In the genomic region with DNA sequence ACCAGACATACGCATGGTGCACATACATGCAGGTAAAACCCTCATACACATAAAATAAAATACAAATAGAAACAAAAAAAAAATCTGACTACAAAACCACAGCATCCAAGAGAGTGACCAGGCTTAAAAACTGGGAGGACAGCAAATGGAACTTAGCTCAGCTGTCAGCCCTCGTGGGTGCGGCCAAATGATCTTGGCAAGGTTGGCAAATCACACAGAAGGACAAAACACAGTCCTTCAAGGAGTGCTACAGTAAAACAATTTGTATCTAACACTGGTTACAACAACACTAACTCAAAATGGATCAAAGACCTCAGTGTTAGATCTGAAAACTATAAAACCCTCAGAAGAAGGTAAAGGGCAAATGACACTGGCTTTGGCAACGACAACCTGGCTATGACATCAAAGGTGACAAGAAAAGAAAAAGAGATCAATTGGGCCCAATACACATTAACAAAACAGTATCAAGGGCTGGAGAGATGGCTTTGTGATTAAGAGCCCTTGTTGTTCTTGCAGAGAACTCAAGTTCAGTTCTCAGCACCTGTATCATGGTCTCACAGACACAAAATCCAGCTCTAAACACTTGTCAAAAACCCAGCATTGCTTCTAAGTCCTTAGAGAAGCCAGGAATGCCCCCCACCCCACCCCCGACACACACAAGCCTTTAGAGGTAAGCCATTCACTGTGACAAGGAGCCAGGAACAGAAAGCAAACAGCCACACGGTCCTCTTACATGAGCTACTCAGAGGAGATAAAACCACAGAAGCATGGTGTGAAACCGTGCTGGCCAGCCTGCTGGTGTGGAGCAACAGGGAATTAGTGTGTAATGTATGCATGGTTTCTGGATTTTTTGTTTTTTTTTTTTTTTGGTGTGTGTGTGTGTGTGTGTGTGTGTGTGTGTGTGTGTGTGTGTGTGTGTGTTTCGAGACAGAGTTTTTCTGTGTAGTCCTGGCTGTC, we compare ENCODE assay signal across 27 mouse cellular contexts. TPM values are rescaled to one million over a fixed set of nuclear protein-coding genes. Genes with fewer than 3 reads are reported as not detected.
A peak's percentile ranks its signal among the peaks of the same experiment; 100 is the strongest.
DNase-seq lines count a peak whose midpoint lies in the region; ATAC-seq and TF ChIP-seq lines count a peak whose summit lies in the region.
"Had no signal": no experiment of that assay in that cellular context is flagged by ENCODE, and none has a peak within 500 bp of the region (broad histone marks: within the 10 kb centered on the region; RNA-seq: fewer than 3 reads in every experiment).

No protein-coding gene starts in this region.

- no peak for TF ChIP-seq EP300 in stomach, postnatal 0 days (optimal IDR thresholded peaks at IDR 0.05)

- no peak overlapping the region for H3K4me2 ChIP-seq in midbrain, embryonic 11.5 days
- H3K4me2 ChIP-seq in midbrain, embryonic 15.5 days: no peak overlapping the region
- no peak overlapping the region for H3K4me2 ChIP-seq in stomach, postnatal 0 days (replicated peaks; ENCODE audit: low read depth)
- no peak overlapping the region for H3K4me2 ChIP-seq in intestine, postnatal 0 days (replicated peaks; ENCODE audit: low read depth)
- H3K4me2 ChIP-seq: forebrain, embryonic 13.5 days; heart, embryonic 15.5 days; hindbrain, embryonic 13.5 days; liver, embryonic 13.5 days; lung, embryonic 15.5 days; neural tube, embryonic 13.5 days; stomach, embryonic 15.5 days had no signal

- DNase-seq in midbrain, embryonic 11.5 days (ENCODE audit: low spot score, missing footprints): peak; percentile 74
- DNase-seq in stomach, postnatal 0 days (ENCODE audit: low spot score): no peak
- no peak for DNase-seq in layer of hippocampus, adult 2 months (ENCODE audit: low spot score in 2 of 2)
- DNase-seq: adrenal gland, adult 2 months; cerebellum, adult 8-10 months; gastrocnemius, adult 2 months; heart, postnatal 36 days; kidney, adult 8-10 months; kidney, postnatal 10 days; layer of hippocampus, postnatal 36 days; liver, embryonic 13.5 days had no signal

- 81% methylated on average over 8 of the region's 8 CpGs for WGBS in midbrain, embryonic 11.5 days
- 81% methylated on average over 8 of the region's 8 CpGs for WGBS in midbrain, embryonic 15.5 days
- 61% methylated on average over 8 of the region's 8 CpGs for WGBS in stomach, postnatal 0 days
- WGBS in intestine, postnatal 0 days: 73% methylated on average over 8 of the region's 8 CpGs

- H3K4me3 ChIP-seq in midbrain, embryonic 11.5 days (ENCODE audit: low read depth, low read length): no peak overlapping the region
- H3K4me3 ChIP-seq in midbrain, embryonic 15.5 days: no peak overlapping the region
- H3K4me3 ChIP-seq in stomach, postnatal 0 days (ENCODE audit: low read depth, low read length): no peak overlapping the region
- no peak overlapping the region for H3K4me3 ChIP-seq in layer of hippocampus, adult 2 months
- no peak overlapping the region for H3K4me3 ChIP-seq in intestine, postnatal 0 days (ENCODE audit: low read depth, low read length)
- H3K4me3 ChIP-seq: forebrain, embryonic 13.5 days; gastrocnemius, adult 2 months; heart, embryonic 15.5 days; hindbrain, embryonic 13.5 days; liver, embryonic 13.5 days; lung, embryonic 15.5 days; midbrain, embryonic 10.5 days; neural tube, embryonic 13.5 days; stomach, embryonic 15.5 days had no signal

- H3K27ac ChIP-seq in midbrain, embryonic 11.5 days (ENCODE audit: low read depth, low read length): no peak overlapping the region
- H3K27ac ChIP-seq in midbrain, embryonic 15.5 days: no peak overlapping the region
- H3K27ac ChIP-seq in stomach, postnatal 0 days (replicated peaks): peak overlapping the region; percentile 13; the same call in 1 of the 2 replicates
- no peak overlapping the region for H3K27ac ChIP-seq in layer of hippocampus, adult 2 months
- no peak overlapping the region for H3K27ac ChIP-seq in intestine, postnatal 0 days (ENCODE audit: low read depth, low read length)
- H3K27ac ChIP-seq: forebrain, embryonic 13.5 days; gastrocnemius, adult 2 months; heart, embryonic 15.5 days; hindbrain, embryonic 13.5 days; liver, embryonic 13.5 days; lung, embryonic 15.5 days; macrophage; midbrain, embryonic 10.5 days; neural tube, embryonic 13.5 days; stomach, embryonic 15.5 days had no signal

- H3K4me1 ChIP-seq in midbrain, embryonic 11.5 days (ENCODE audit: control insufficient read depth, insufficient read depth, low read length): no peaks in the 10 kb centered on the region
- H3K4me1 ChIP-seq in midbrain, embryonic 15.5 days: no peaks in the 10 kb centered on the region
- no peaks in the 10 kb centered on the region for H3K4me1 ChIP-seq in stomach, postnatal 0 days (replicated peaks; ENCODE audit: control insufficient read depth, insufficient read depth)
- 0 out of 2 replicates have a peak, but pooled peaks cover 6% of the 10 kb centered on the region for H3K4me1 ChIP-seq in intestine, postnatal 0 days (replicated peaks; ENCODE audit: control insufficient read depth, insufficient read depth, low read length)
- H3K4me1 ChIP-seq: forebrain, embryonic 13.5 days; heart, embryonic 15.5 days; hindbrain, embryonic 13.5 days; neural tube, embryonic 13.5 days; stomach, embryonic 15.5 days had no signal

- 0 out of 2 replicates have a peak, but pooled peaks have one; percentile 19 for TF ChIP-seq CTCF in stomach, postnatal 0 days (IDR thresholded peaks at IDR 0.05; ENCODE audit: low read depth)
- no peak for TF ChIP-seq CTCF in layer of hippocampus, adult 2 months (conservative IDR thresholded peaks at IDR 0.05)
- no peak for TF ChIP-seq CTCF in intestine, postnatal 0 days (IDR thresholded peaks at IDR 0.05; ENCODE audit: low read depth)

- ATAC-seq in midbrain, embryonic 11.5 days (ENCODE audit: low FRiP score): no peak
- ATAC-seq in midbrain, embryonic 15.5 days (replicated peaks): no peak
- ATAC-seq in granulocyte monocyte progenitor cell, adult 5-6 weeks (replicated peaks; ENCODE audit: poor library complexity, severe bottlenecking): 0 out of 2 replicates have a peak, but pooled peaks have one; percentile 42
- no peak for ATAC-seq in stomach, postnatal 0 days (ENCODE audit: low FRiP score, low TSS enrichment)
- ATAC-seq in intestine, postnatal 0 days: no peak
- no peak for ATAC-seq in monocyte, adult 5-6 weeks (replicated peaks; ENCODE audit: insufficient number of reproducible peaks, low FRiP score, low TSS enrichment, poor library complexity, severe bottlenecking)
- ATAC-seq: forebrain, embryonic 13.5 days; inflammation-experienced regulatory T-cells, adult 6 months; Patski had no signal

- no peaks in the 10 kb centered on the region for H3K36me3 ChIP-seq in midbrain, embryonic 11.5 days (ENCODE audit: control insufficient read depth, insufficient read depth, low read length)
- H3K36me3 ChIP-seq in midbrain, embryonic 15.5 days (replicated peaks): no peaks in the 10 kb centered on the region
- H3K36me3 ChIP-seq in stomach, postnatal 0 days (ENCODE audit: control insufficient read depth, insufficient read depth, low read length): no peaks in the 10 kb centered on the region
- no peaks in the 10 kb centered on the region for H3K36me3 ChIP-seq in intestine, postnatal 0 days (ENCODE audit: control insufficient read depth, insufficient read depth)
- H3K36me3 ChIP-seq: heart, embryonic 15.5 days; hindbrain, embryonic 13.5 days; liver, embryonic 13.5 days; lung, embryonic 15.5 days; midbrain, embryonic 10.5 days; neural tube, embryonic 13.5 days; stomach, embryonic 15.5 days had no signal

- H3K9me3 ChIP-seq in midbrain, embryonic 11.5 days (ENCODE audit: control insufficient read depth, low read length): no peaks in the 10 kb centered on the region
- no peaks in the 10 kb centered on the region for H3K9me3 ChIP-seq in midbrain, embryonic 15.5 days
- H3K9me3 ChIP-seq in stomach, postnatal 0 days (ENCODE audit: control insufficient read depth, low read length): no peaks in the 10 kb centered on the region
- H3K9me3 ChIP-seq in intestine, postnatal 0 days (ENCODE audit: control insufficient read depth): no peaks in the 10 kb centered on the region
- H3K9me3 ChIP-seq: forebrain, embryonic 13.5 days; heart, embryonic 15.5 days; hindbrain, embryonic 13.5 days; liver, embryonic 13.5 days; lung, embryonic 15.5 days; midbrain, embryonic 10.5 days; neural tube, embryonic 13.5 days; stomach, embryonic 15.5 days had no signal

- H3K27me3 ChIP-seq in midbrain, embryonic 11.5 days (ENCODE audit: control insufficient read depth, insufficient read depth, low read length): no peaks in the 10 kb centered on the region
- no peaks in the 10 kb centered on the region for H3K27me3 ChIP-seq in midbrain, embryonic 15.5 days (replicated peaks)
- H3K27me3 ChIP-seq in stomach, postnatal 0 days (ENCODE audit: control insufficient read depth, insufficient read depth, low read length): no peaks in the 10 kb centered on the region
- H3K27me3 ChIP-seq in intestine, postnatal 0 days (replicated peaks; ENCODE audit: control insufficient read depth, insufficient read depth, low read length): no peaks in the 10 kb centered on the region
- H3K27me3 ChIP-seq: forebrain, embryonic 13.5 days; heart, embryonic 15.5 days; hindbrain, embryonic 13.5 days; liver, embryonic 13.5 days; lung, embryonic 15.5 days; neural tube, embryonic 13.5 days; Patski; stomach, embryonic 15.5 days had no signal

- no peak overlapping the region for H3K9ac ChIP-seq in midbrain, embryonic 11.5 days (ENCODE audit: low read length)
- H3K9ac ChIP-seq in midbrain, embryonic 15.5 days: no peak overlapping the region
- H3K9ac ChIP-seq in stomach, postnatal 0 days (ENCODE audit: low read length): no peak overlapping the region
- H3K9ac ChIP-seq in intestine, postnatal 0 days (ENCODE audit: low read depth, low read length): no peak overlapping the region
- H3K9ac ChIP-seq: forebrain, embryonic 13.5 days; heart, embryonic 15.5 days; hindbrain, embryonic 13.5 days; liver, embryonic 13.5 days; lung, embryonic 15.5 days; neural tube, embryonic 13.5 days; stomach, embryonic 15.5 days had no signal

RNA-seq across cellular contexts. Expression of a gene that starts 14.8 kb away (rescaled TPM):
- polyA plus RNA-seq in midbrain, embryonic 11.5 days (2014; fragmentation: Nextera tagmentation; extraction: Ambion mirVana): 6.3 and 6.8 TPM in 2 replicates
- polyA plus RNA-seq in midbrain, embryonic 15.5 days (2015; fragmentation: Nextera tagmentation; extraction: Ambion mirVana): 7.3 TPM in 2 replicates
- 2.4 and 3.8 TPM in 2 replicates for total RNA-seq in granulocyte monocyte progenitor cell, adult 5-6 weeks (2014; fragmentation: Nextera tagmentation)
- 1.3 and 1.5 TPM in 2 replicates for total RNA-seq in granulocyte monocyte progenitor cell, adult 5-6 weeks (2017)
- 16.6 and 20.2 TPM in 2 replicates for polyA plus RNA-seq in stomach, postnatal 0 days (2015; fragmentation: Nextera tagmentation; extraction: Ambion mirVana)
- 10 to 100 TPM; 77.1 TPM for total RNA-seq in layer of hippocampus, adult 2 months (2021)
- 18.0 and 18.4 TPM in 2 replicates for polyA plus RNA-seq in intestine, postnatal 0 days (2015; fragmentation: Nextera tagmentation; extraction: Ambion mirVana)
- total RNA-seq in monocyte, adult 5-6 weeks (2017): 16.5 to 33.7 TPM (median 17.8 TPM) in 3 replicates

RNA-seq across cellular contexts. Expression of a gene that starts 50.3 kb away (rescaled TPM):
- polyA plus RNA-seq in midbrain, embryonic 11.5 days (2014; fragmentation: Nextera tagmentation; extraction: Ambion mirVana): 103 and 110 TPM in 2 replicates
- 145 and 150 TPM in 2 replicates for polyA plus RNA-seq in midbrain, embryonic 15.5 days (2015; fragmentation: Nextera tagmentation; extraction: Ambion mirVana)
- total RNA-seq in granulocyte monocyte progenitor cell, adult 5-6 weeks (2014; fragmentation: Nextera tagmentation): 93.4 and 126 TPM in 2 replicates
- 32.8 and 33.4 TPM in 2 replicates for total RNA-seq in granulocyte monocyte progenitor cell, adult 5-6 weeks (2017)
- 87.5 and 91.8 TPM in 2 replicates for polyA plus RNA-seq in stomach, postnatal 0 days (2015; fragmentation: Nextera tagmentation; extraction: Ambion mirVana)
- total RNA-seq in layer of hippocampus, adult 2 months (2021): 10 to 100 TPM; 77.6 to 84.0 TPM
- polyA plus RNA-seq in intestine, postnatal 0 days (2015; fragmentation: Nextera tagmentation; extraction: Ambion mirVana): 120 and 124 TPM in 2 replicates
- 17.1 to 48.6 TPM (median 38.2 TPM) in 3 replicates for total RNA-seq in monocyte, adult 5-6 weeks (2017)

RNA-seq across cellular contexts. Expression of a gene that starts 54.3 kb away (rescaled TPM):
- polyA plus RNA-seq in midbrain, embryonic 11.5 days (2014; fragmentation: Nextera tagmentation; extraction: Ambion mirVana): 2.0 and 2.1 TPM in 2 replicates
- polyA plus RNA-seq in midbrain, embryonic 15.5 days (2015; fragmentation: Nextera tagmentation; extraction: Ambion mirVana): 11.3 and 11.8 TPM in 2 replicates
- total RNA-seq in granulocyte monocyte progenitor cell, adult 5-6 weeks (2014; fragmentation: Nextera tagmentation): 1.8 TPM in 1 of 2 replicates, not detected in the other
- total RNA-seq in granulocyte monocyte progenitor cell, adult 5-6 weeks (2017): not detected in 2 replicates
- polyA plus RNA-seq in stomach, postnatal 0 days (2015; fragmentation: Nextera tagmentation; extraction: Ambion mirVana): 0.08 and 0.18 TPM in 2 replicates
- total RNA-seq in layer of hippocampus, adult 2 months (2021): 1 to 10 TPM; 4.4 to 5.0 TPM
- not detected in 2 replicates for polyA plus RNA-seq in intestine, postnatal 0 days (2015; fragmentation: Nextera tagmentation; extraction: Ambion mirVana)
- total RNA-seq in monocyte, adult 5-6 weeks (2017): 2.5 TPM in 1 of 3 replicates, not detected in the others
- total RNA-seq: gastrocnemius, adult 2 months; gastrocnemius, postnatal 4 days had no signal
- polyA plus RNA-seq: heart, embryonic 15.5 days; inflammation-experienced regulatory T-cells, adult 6 months; liver, embryonic 13.5 days; macrophage had no signal

RNA-seq across cellular contexts. Expression of a gene that starts 55.2 kb away (rescaled TPM):
- polyA plus RNA-seq in midbrain, embryonic 11.5 days (2014; fragmentation: Nextera tagmentation; extraction: Ambion mirVana): 0.25 and 0.49 TPM in 2 replicates
- 0.60 and 0.86 TPM in 2 replicates for polyA plus RNA-seq in midbrain, embryonic 15.5 days (2015; fragmentation: Nextera tagmentation; extraction: Ambion mirVana)
- total RNA-seq in granulocyte monocyte progenitor cell, adult 5-6 weeks (2014; fragmentation: Nextera tagmentation): not detected in 2 replicates
- not detected in 2 replicates for total RNA-seq in granulocyte monocyte progenitor cell, adult 5-6 weeks (2017)
- polyA plus RNA-seq in stomach, postnatal 0 days (2015; fragmentation: Nextera tagmentation; extraction: Ambion mirVana): not detected in 2 replicates
- under 1 TPM in 1 of 2 experiments, not detected in 1; 0.71 TPM for total RNA-seq in layer of hippocampus, adult 2 months (2021)
- polyA plus RNA-seq in intestine, postnatal 0 days (2015; fragmentation: Nextera tagmentation; extraction: Ambion mirVana): 0.14 TPM in 1 of 2 replicates, not detected in the other
- not detected in 3 replicates for total RNA-seq in monocyte, adult 5-6 weeks (2017)
- total RNA-seq: adrenal gland, adult 2 months; gastrocnemius, adult 2 months; gastrocnemius, postnatal 4 days; heart, postnatal 36 days had no signal
- polyA plus RNA-seq: adrenal gland, adult 2 months; liver, embryonic 13.5 days; macrophage; urinary bladder, adult 2 months had no signal
